Mouse (Mus musculus) kidney, adult 18-20 months (tissue): ENCODE results near the gene Gm20388.

ENCODE experiments used
- DNase-seq: peaks from one replicate; pipeline ENCODE4 v3.0.0; 2021

The Gm20388 gene

GRCm38 (mm10) chr8:123337475-123337874 lies 3426.8 kb downstream of the Gm20388 start:
- no peak for DNase-seq

- no peak for DNase-seq
These were observed 3429.4 kb downstream of the Gm20388 start for GRCm38 (mm10) chr8:123340071-123340470.

- DNase-seq, result no peak
These were observed 3430.7 kb downstream of the Gm20388 start for GRCm38 (mm10) chr8:123341040-123342015.

DNA sequence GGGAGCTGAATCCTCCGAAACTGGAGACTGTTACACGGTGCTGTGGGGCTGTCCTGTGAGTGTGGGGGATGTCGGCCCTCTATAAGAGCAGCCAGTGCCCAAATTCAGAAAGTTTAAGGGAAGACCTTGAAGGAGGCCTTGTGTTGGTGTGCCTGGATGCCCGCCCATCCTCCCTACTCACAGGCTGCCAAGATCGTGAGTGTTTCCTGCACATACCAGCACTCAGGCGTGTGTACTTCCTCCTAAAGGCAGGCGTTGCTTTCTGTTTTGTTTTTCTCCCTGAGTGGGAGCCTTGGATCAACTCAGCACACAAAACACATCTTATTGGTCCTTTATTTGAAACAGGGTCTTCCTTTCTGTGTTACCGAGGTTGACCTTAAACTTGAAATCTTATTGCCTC lies 3431.6 kb downstream of the Gm20388 start:
- DNase-seq, result no peak

DNA sequence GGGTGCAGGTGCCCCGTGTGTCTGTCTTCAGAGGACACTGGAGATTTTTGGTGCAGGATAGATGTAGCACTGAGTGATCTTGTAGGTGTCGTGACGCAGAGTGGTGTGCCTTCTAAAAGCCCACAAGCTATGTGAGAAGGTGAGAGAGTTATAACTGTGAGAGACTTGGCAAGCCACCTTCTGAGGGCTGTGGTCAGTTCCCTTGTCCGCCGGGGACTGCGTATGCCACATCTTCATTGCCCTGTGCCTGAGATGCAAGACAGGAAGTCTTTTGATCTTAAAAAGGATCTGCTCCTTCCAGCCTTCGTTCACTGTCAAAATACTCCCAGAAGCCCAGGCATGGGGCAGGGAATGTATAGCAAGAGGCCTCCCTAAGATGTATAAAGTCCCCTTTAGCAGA lies 3432.3 kb downstream of the Gm20388 start:
- DNase-seq, result no peak

DNA sequence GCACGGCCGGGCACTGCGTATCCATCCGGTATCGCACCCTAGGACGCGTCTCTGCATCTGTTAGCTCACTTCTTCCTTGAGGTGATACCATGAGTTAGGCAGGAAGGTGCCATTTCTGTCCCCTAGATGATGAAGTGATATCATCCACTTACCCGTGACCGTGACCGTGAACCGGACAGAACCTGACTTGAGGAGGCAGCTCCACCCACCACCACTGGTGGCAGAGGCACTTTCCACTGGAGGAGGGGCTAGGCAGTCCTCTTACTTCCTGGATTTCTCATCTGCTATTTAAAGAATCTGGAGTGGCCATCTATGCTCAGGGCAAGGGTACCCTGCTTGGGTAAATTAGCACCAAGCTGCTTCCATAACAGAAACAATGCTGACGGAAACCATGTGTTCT lies 3432.8 kb downstream of the Gm20388 start:
- DNase-seq, result no peak

- DNase-seq, result no peak
These were observed 3434.5 kb downstream of the Gm20388 start for GRCm38 (mm10) chr8:123345135-123345534.

DNA sequence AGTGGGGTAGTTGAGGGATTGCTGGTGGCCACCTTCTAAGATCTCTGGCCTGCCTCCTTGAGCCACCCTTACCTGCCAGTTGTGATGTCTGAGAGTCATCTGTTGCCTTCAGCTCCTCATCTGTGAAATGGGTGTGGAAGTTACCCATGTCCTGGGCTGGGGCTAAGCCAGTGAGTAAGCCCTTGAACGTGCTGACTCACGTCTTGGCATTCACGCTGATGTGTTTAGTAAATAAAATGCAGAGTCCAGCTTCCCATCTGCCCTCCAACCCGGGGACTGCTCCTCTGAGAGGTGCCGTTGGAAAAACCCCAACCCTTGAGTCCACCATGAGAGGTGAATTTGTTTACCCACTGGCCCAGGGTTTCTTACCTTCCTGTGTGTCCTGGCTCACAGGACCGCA lies 3435.2 kb downstream of the Gm20388 start:
- DNase-seq, result no peak

DNA sequence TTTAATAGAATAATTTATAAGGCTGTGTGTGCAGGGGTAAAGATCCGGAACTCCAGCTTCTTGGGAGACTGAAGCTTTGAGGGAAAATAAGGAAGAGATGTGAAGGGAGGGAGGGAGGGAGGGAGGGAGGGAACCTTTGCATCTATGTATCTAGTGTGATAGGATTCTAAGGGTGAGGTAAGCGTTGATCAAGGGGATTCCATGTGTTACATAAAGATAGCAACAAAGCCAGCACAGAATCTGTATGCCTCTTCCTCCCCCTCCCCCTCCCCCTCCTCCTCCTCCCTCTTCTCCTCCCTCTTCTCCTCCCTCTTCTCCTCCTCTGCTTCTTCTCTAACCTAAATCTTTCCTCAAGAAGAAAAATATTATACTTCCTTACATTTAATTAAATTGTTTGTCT lies 3436.7 kb downstream of the Gm20388 start:
- no peak for DNase-seq

GRCm38 (mm10) chr8:123348237-123348843 lies 3437.7 kb downstream of the Gm20388 start:
- peak; percentile 76 for DNase-seq

- no peak for DNase-seq
These were observed 3438.4 kb downstream of the Gm20388 start for GRCm38 (mm10) chr8:123349073-123349472.

GRCm38 (mm10) chr8:123352118-123352517 lies 3441.5 kb downstream of the Gm20388 start:
- no peak for DNase-seq

DNA sequence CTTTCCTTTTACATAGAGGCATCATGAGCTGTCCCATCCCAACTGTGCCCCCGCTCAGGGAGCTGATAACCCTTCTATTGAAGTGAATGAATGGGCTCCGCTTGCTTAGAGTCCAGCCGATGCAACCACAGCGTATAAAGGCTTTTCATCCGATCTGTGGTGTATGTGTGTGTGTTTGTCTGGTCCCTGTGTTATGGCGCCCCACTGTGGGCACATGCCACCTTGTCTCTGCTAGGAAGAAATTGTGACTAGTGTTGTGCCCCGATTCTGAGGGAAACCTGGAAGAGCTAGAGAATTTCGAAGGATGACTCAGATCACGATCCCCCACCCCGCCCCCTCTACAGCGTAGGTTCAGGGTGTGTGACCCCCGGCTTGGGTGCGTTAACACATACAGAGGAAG lies 3442.1 kb downstream of the Gm20388 start:
- DNase-seq, result peak; percentile 71

- no peak for DNase-seq
These were observed 3442.6 kb downstream of the Gm20388 start for GRCm38 (mm10) chr8:123353216-123353615.

DNA sequence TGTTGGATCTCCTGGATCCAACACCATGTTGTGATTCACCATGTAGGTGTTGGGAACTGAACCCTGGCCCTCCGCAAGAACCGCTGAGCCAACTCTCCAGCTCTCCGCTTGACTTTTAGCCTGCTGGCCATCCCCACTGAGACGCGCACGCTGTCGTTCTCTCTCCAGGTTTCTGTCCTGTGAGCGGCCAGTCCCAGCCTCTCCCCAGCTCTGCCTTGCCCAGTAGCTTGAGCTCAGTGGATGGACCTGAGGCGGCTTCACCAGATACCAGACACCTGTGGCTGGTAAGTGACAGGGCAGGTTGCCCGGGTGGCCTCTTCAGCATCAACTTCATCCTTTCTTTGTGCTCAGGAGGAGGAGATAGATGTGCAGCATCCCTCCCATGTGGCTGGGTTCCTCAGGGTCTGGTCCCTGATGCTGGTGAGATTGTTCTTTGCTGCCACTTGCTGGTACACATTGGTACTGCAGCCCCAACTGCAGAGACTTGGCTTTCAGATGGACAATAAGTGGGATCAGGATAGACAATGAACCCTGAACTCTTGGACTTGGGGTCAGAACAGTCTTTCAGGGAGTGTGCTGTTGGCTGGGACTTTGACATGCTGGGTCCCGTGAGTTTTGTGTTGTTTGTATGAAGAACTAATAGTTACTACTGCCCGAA lies 3450.6 kb downstream of the Gm20388 start:
- DNase-seq, result peak; percentile 88

DNA sequence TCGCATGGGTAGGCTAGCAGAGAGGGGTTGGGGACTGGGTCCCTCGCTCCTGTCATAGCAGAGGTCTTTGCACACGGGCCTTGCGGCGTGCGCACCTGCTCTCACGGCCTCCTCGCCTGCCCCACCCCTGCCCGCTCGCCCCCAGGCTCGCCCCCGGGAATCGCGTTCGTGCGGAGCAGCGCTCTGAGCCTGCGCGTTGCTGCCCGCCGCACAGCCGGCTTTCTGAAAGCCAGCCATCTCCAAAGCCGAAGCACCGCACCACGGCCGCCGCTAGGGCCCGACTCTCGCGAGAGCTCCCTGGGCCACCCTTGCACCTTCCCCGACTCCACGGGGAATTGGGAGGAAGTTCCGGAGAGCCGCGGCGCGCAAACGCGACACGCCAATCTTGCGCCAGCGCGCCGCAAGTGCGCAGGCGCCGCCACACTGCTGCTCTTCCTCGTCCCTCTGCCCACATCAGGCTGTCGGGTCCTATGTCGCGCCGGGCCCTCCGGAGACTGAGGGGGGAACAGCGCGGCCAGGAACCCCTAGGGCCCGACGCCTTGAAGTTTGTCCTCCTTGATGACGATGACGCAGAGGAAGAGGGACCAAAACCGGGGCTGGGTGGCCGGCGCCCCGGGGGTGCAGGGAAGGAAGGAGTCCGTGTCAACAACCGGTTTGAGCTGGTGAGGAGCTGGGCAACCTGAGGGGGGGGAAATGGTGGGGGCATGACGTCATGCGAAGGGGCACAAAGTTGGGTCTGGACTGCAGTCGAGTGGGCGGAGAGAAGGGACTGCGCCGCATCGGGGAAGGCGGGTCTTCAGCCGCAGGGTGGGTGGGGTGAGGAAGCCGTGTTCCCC lies 3463.0 kb downstream of the Gm20388 start, which contains the start of gene Tcf25:
Gene Tcf25 (plus strand): TSS at position 351 of the 836 bp plus-strand sequence.
- DNase-seq, result peak; percentile 94

GRCm38 (mm10) chr8:123374239-123374578 lies 3463.6 kb downstream of the Gm20388 start:
- peak; percentile 95 for DNase-seq

DNA sequence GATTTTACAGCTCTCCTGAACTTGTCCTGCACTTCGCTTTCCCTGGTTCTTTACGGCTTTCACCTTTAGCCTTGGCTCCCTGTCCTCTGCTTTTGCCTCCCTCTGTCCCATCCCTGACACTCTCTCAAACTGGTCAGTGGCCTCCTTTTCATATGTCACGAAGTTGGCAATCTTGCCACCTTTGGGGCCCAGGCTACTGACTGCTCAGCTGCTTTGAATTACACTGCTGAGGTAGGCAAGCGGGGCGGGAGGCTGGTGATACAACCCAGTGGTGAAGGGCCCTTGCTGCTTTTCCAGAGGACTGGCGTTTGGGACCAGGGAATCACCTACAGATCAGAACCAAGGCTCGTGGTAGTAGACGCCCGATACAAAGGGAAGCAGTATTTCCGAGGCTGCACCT lies 3465.1 kb downstream of the Gm20388 start:
- no peak for DNase-seq

DNA sequence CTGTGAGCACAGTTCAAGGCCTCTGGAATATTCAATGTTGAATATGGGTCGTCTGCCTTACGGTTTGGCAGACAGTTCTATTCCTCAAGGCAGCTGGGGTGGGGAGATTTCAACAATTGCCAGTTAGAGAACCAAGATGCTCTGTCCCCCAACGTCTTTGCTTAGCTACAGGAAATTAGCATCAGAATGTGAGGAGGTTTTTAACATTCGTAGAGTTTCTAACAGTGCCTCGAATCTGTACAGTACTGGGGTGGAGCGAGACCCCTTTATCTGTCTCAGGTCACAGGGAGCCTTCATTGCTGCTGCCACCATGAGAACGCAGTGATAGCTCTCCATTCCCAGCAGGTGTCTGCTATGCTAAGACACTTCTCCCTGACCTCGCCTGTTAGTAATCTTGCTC lies 3465.5 kb downstream of the Gm20388 start:
- DNase-seq, result no peak

GRCm38 (mm10) chr8:123381711-123382110 lies 3471.1 kb downstream of the Gm20388 start:
- DNase-seq, result no peak

DNA sequence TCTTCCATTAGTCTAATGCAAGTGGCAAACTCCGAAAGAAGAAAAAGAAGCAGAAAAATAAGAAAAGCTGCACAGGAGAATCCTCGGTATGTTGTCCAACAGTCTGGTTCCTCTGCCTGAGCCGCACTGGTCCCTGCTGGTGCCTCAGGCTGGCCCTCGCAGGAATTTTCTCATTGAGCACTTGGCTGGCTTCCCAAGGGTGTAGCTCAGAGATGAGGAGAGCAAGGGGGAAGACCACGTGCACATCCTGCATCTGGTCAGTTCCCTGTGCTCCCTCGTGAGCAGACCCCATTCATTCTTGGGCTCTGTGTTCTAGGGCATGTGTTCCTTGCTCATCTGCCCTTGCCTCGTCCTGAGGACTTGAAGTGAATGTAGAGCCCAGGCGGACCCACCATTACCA lies 3471.9 kb downstream of the Gm20388 start:
- no peak for DNase-seq

DNA sequence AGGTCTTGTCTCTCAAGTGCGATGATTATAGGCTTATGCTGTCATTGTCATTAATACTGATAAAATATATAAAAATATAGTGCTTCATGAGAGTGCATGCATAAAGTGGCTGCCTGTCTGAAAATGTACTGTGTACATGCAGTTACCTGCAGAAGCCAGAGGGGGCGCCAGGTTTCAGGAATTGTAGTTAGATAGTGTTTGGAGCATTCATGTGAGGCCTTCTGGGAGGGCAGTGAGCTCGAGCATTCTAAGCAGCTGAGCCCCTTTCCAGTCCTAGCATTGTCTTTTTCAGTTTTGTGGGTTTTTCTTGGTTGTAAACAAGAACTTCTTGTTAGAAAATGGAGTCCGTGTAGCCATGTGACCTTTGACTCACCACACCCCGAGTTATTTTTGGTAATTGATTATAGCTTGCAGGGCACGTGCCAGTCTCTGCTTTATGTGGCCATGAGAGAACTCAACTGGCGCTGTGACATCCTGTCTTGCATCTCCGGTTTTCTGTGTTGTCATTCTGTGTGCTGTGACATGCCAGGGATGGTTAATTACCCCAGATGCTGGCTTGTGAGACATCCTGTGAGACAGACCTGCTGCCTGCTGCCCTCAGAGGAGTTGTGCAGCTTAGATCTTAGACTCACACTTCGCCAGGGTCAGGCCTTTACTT lies 3474.4 kb downstream of the Gm20388 start:
- peak; percentile 29 for DNase-seq
